Mouse (Mus musculus) erythroblast, adult 5-6 weeks (primary cell): ENCODE data around the gene Adprhl2. TPM values are rescaled to one million over a fixed set of nuclear protein-coding genes. Genes with fewer than 3 reads are reported as not detected.

Source experiments
- ATAC-seq: replicated peaks from 2 replicates; pipeline ENCODE4 v1.8.0; 2016; ENCODE audit warnings: moderate number of reproducible peaks, mild to moderate bottlenecking, moderate TSS enrichment, inconsistent platforms; ENCODE audit not compliant: poor library complexity, low FRiP score, severe bottlenecking
- total RNA-seq, 2 experiments: library from RNA; stranded (forward) in 1 of 2; stranded (reverse) in 1 of 2; fragments of 150-400 nt in 1 of 2; fragments of 200-764, 138-1000 nt in 1 of 2; gene quantifications; 2 replicates each; pipeline versions ENCODE4 v1.2.3 to v1.2.4; 2015 to 2017; ENCODE audit warnings: low replicate concordance in 2 of 2

Gene Adprhl2
- total RNA-seq (2015; ENCODE audit: low replicate concordance) (0.77 and 2.1 TPM in 2 replicates), total RNA-seq (2017; ENCODE audit: low replicate concordance) (4.3 and 4.6 TPM in 2 replicates)

DNA sequence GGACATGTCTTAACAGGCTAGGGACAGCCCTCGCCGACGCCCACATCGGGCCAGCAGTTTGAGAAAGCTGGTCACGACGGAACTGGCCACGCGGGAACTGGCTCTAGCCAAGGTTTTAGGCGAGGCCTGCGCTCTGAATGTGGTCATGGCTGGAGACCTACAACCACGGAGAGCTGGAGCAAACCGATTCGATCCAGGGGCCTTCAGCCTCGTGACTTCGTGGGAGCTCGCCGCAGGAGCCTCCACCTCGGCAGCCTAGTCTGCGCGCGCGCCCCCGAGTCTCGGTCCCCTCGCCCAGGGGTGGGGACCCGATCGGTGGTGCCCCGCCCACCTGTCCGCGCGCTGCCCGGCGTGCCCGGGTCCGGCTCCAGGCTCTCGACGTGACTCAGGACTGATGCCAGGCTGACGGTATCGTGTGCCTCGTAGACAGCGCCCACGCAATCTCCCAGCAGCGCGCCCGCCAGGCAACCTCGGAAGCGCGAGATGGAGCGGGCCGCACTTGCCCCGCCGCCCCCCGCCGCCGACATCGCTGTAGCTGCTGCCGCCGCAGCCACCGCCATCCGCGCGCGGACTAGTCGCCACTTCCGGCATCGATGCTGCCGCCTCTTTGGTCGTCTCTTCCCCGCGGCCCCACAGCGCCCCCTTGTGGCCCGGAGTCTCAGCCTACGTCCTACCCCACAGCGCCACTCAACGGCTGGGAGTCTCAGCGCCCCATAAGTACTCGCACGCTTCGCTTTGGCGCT lies at the start of gene Adprhl2:
TSS of gene Adprhl2 (minus strand) at position 593 of the 743 bp plus-strand sequence.
- peak; percentile 93 for ATAC-seq

DNA sequence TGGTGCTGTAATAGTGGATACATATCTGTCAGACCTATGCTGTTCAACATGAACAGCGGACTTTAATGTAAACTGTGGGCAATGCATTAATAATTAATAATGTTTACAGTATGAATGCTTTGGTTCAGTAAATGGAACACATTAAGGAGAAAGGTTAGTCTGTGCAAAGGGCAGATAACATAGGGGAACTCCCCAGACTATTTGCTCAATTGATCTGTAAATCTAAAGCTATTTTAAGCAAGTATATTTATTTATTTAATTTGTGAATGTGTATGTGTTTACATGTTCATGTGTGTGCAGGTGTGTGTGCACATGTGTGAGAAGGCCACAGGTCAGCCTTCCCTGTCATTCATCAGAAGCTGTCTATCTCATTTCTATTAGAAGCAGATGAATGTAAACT lies 38.6 kb upstream of the Adprhl2 start:
- no peak for ATAC-seq

DNA sequence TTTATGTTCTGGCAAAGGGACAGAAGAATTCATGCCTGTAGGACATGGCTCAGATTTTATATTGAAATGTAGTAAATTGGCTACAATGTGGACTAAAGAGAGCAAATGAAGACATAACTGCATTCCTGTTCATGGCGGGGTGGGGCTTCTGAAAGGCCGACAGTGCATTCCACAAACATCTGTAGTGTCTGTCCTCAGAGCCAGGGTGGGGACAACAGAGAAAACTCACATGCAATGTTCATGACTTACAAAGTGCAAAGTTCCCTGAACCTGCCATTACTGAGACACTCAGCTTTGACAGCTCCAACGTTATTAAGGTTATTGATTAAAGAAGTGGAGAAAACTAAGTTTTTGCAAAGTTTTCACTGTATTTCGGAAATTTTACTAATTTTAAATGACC lies 21.9 kb upstream of the Adprhl2 start:
- ATAC-seq: no peak

DNA sequence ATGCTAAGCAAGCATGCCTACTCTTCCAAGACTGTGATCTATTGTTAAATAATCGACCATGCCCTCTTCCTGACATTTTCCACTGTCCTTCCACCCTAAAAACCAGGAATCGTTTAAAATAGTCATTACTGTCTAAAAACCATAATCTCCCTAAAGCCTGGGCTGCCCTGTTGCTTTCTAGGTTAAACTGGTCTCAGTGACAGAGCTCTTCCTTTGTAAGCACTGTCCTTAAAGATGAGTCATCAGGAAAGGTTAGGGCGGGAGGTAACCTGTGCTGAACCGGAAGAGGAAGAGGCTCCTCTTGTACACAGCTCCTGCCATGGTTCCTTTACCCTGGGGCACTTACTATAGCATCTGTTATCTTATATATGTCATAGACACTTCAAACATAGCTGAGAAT lies 18.0 kb upstream of the Adprhl2 start:
- ATAC-seq: no peak

DNA sequence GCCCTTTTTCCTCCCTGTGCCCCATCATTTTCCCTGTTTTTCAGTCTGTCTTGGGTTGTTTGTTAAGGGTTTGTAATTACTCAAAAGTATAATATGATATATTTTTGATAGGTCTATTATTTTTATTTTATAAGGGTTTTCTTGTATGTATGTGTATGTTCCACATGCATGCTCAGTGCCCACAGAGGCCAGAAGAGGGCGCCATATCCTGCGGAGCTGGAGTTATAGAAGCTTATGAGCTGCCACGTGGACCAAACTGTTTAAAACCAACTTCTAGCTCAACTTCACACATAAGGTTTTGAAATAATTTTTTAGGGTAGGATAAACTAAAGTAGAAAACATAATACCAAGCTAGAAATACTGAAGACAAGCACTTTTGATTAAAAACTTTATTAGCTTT lies 10.9 kb upstream of the Adprhl2 start:
- ATAC-seq: 0 out of 2 replicates have a peak, but pooled peaks have one; percentile 48

DNA sequence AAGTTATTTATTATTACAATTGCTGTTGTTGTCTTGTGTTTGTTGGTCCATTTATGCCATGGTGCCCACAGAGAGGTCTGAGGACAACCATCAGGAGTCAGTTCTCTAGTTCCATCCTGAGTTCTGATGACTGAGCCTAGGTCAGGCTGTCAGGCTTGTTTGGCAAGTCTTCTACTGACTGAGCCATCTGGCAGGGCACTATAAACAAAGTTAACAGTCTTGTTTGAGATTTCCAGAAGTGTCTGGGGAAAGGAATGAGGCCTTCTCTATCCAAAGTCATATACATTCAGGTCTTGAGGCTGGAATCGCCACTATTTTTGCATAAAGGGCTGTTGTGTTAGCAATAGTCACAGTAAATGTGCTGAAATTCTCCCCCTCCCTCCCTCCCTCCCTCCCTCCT lies 10.2 kb upstream of the Adprhl2 start:
- no peak for ATAC-seq

DNA sequence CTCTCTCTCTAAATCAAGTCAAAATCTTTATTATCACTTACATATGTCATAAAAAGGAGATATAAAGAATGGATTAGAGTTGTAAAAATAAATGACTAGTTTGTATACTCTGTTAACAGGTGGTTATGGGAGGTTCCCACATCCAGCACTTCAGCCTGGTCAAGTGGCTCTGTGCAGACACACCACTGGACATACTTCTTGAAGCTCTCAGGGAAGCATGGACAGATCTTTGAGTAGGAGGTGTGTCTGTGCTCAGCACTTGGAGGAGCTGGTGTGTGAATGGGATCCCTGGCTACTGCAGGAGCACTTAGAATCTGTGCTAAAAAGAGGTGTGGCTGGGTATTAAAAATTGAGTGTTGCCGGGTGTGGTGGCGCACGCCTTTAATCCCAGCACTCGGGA lies 8.8 kb upstream of the Adprhl2 start:
- ATAC-seq: no peak

DNA sequence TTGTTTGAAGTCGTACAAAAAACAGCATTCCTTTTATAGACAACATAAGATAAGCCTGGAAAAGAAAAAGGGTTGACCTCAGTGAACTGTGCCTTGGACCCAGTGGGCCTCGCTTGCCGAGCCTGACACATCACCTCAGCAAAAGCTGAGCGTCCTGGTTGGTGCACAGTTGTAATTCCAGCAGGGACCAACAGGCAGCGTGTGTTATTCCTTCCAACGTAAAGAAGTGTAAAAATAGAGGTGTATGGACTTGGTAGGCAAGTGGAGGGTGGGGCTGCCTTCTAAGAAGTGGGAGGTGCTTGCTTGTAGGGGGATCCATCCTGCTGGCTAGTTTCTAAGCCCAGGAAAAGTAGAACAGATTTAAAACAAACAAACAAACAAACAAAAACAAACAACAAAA lies 4.5 kb upstream of the Adprhl2 start:
- no peak for ATAC-seq

DNA sequence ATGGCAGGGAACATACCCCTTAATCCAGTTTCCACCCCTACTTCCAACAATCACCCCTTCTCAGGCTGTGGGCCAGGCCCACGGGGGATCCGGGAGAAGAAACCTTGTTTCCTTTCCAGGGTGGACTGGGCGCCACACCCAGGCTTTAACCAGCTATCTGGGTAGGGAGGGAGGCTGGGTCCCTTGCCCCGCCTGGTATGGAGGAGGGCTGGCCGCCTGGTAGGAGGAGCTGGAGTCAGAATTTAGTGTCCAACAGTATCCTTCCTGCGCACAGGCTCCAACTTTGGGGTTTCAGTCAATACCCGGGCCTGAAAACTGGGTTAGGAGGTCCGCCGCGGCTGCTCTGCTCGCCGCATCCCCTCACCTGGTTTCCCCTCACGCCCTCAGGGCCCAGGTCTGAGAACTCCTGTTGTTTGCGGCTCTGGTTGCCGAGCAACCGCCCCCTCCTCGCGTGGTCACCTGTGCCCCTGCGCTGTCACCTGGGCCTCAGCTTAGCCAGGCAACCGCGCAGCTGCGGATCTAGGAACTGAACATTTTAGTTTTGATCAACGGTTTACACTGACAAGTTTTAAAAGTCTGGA lies 3.9 kb upstream of the Adprhl2 start, which contains the start of gene Tekt2:
TSS of gene Tekt2 (minus strand) at position 408 of the 581 bp plus-strand sequence.
- ATAC-seq: no peak

DNA sequence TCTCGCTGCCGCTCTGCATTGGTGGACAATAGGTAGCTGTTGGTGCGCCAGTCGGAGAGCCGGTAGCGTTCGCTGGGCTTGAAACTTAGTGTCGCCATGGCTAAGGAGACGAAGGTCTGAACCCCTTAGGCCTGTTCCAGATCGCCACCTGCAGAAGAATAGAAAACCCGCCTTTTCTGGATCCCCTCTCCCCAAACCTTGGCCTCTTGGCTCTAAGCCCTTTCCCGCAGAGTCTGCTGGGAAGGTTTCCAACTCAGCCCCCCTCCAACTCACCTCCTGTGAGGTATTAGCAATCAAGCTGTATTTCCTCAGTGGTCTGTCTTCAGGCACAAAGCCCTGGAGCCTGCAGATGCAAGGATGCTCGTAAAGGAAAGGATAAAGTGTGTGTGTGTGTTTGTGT lies 3.4 kb upstream of the Adprhl2 start:
- ATAC-seq: no peak

DNA sequence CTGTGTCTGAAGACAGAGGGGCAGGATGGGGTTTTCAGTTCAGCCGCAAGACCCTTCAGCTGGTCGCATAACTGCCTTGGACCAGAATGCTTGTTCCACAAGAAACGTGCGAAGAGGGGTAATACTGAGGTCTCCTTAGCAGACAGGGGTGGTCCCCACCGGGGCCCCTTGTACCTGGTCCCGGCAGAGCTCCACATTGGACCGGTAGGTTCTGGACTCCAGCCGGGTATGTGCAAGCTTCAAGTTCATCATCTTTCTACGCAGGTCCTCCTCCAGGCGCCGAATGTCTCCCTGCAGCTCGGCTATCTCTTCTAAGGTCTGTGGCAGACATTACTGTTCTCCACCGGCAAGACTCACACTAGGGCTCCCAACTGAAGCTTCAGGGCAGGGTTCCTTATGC lies 1.1 kb upstream of the Adprhl2 start:
- no peak for ATAC-seq

DNA sequence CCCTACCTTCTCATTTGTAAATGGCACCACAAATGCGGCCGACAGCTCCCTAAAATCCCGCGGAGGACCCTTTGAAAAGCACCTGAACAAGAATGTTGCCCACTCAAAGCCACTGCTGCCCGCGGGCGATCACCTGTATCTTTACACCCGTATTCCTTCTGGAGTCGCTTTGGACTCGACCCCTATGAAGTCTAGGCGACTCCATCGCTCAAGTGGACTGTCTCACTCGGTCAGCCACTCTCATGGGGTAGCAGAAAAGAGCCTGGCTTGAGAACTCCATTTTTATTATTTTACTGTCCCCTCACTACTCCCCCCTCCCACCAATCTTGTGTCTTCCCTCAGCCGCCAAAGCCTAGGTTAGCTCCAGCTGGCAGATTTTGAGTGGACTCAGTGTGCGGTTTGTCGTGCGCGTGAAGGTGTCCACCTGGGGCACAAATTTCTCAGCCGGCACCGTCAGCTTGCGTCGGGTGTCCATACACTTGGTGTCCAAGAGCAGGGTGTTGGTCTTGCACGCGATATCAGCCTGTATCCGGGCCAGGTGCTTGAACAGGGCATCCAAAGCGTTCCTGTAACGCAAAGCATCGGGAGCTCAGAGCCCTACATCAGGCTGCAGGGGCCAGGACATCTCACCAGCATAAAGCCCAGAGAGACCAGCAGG lies 480 bp upstream of the Adprhl2 start:
- ATAC-seq: no peak

DNA sequence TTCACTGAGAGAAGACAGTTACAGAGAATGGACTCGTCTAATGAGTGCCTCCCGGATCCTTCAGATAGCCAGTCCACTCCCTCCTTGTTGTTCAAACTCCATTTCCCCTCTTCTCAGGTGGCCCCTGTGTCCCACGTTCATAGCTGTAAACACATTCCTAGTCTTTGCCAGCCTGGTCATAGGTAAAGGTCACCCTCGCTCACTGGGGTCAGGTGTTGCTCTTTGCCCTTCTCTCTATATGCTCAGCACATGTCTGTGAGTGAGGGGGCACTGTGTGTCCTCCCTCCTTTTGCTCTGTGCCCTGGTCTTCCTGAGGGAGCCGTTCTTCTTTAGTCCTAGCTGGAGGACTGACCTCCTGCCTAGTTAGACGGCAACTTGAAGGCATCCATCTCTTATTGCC lies 1.7 kb downstream of the Adprhl2 start:
- no peak for ATAC-seq

DNA sequence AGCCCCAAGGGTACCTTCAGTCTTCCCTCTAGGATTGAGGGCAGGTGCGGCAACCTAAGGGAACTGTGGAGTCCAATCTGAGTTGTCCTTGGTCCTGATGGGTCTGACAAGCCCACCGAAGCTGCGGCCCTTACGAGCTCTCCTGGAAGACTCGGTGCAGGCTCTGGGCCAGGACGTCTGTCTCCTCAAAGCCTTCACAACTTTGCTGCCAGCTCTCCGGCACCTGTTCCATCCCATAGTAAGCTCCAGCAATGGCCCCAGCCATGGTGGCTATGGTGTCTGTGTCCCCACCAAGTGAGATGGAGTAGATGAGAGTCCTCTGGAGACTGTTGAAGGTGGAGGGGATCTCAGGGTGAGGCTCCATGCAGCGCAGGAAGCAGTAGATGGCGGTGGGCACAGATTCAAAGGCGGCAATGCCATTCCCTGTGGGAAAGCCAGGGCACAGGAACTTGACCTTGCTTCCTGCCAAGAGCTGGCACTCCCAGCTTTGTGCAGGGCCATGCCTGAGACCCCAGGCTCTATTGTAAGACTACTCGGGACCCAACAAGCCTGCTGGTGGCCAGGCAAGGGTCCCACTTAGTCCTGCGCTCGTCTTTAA lies 5.0 kb downstream of the Adprhl2 start:
- ATAC-seq: no peak

DNA sequence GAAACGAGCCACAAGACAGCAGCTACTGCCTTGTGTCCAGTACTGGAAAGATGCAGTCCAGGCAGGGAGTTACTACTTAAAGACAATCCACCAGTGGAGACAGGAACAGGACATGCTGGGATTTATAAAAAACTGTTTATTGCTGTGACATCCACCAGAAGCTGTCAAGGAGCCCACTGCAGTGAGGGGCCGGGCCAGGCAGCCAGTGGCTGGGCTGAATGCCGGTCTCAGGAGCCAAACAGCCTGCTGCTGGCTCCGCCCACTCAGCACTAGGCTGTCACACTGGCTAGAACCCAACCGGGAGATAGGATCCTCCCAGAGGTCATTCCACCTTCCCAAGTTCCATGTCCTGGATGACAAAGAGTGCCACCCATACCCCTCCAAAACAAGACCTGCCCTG lies 5.6 kb downstream of the Adprhl2 start:
- ATAC-seq: no peak

DNA sequence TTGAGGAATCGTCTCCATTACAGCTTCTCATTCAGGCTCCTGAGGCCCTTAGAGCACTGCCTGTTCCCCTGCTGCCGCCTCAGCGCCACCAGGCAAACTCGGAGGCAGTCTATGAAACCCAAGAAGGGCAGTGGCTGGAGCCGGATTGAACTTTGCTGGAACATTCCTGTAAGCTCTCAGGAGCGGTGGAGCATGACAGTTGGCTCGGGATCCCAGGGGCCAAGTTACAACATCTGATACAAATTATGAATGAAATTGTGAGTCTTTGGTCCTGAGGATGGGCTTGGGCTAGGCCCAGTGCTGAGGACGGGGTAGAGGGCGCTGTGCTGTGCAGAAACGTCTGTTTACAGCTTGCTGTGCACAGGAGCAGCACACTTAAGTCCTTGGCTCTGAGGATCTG lies 7.1 kb downstream of the Adprhl2 start:
- ATAC-seq: no peak

DNA sequence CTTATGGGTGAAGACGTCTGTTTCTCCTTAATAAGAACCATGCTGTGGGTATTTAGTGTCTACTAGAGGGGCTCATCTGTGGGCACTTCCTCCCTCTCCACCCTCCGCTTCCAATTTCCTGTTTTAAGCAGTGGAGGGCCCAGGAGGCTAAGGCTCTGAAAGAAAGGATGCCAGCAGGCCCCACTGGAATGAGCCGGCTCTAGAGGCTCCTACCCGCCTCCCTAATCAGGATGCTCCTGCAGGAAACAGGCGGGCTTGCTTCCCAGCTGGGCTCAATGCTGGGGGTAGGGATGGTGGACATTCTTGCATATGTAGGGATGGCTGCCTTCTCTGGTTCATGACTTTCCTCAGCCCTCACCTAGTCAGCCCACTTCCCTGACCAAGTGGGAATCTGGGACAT lies 8.3 kb downstream of the Adprhl2 start:
- no peak for ATAC-seq

DNA sequence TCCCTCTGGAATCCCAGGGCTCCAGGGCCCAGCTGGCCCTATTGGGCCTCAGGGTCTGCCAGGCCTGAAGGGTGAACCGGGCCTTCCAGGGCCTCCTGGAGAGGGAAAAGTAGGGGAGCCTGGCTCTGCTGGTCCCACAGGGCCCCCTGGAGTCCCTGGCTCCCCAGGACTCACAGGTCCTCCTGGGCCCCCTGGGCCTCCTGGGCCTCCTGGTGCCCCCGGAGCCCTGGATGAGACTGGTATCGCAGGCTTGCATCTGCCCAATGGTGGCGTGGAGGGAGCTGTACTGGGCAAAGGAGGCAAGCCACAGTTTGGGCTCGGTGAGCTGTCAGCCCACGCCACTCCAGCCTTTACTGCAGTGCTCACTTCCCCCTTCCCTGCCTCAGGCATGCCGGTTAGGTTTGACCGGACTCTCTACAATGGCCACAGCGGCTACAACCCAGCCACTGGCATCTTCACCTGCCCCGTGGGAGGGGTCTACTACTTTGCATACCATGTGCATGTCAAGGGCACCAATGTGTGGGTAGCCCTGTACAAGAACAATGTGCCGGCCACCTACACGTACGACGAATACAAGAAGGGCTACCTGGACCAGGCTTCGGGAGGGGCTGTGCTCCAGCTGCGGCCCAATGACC lies 9.8 kb downstream of the Adprhl2 start:
- no peak for ATAC-seq

DNA sequence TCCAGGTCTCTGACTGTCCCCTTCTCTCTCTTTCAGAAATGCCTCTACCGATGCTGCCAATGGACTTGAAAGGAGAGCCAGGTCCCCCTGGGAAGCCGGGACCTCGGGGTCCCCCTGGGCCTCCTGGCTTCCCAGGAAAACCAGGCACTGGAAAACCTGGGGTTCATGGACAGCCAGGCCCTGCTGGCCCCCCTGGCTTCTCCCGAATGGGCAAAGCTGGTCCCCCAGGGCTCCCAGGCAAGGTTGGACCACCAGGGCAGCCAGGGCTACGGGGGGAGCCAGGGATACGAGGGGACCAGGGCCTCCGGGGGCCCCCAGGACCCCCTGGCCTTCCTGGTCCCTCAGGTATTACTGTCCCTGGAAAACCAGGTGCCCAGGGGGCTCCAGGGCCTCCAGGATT lies 11.2 kb downstream of the Adprhl2 start:
- no peak for ATAC-seq

DNA sequence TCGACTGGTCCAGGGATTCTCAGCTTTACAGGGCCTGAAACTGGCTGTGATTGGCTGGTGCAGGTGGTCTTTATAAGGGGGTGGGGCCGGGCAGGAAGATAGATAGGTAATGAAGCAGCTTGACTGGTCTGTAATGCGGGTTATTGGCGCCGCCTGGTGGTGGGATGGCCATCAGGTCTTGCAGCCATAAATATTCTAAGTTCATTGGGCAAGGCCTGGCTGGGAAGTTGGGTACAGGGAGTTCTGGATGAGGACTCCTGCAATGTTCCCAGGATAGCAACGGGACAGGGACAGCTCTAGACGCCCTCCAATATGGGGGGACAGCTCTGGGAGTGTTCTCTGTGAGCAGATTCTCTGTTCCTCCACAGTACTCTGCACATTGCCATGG lies 11.6 kb downstream of the Adprhl2 start:
- ATAC-seq: peak; percentile 67; the same call in 1 of the 2 replicates
